Mouse (Mus musculus) ES-Bruce4 (cell line): ENCODE measurements around the gene Rrp1b. TPM values are rescaled to one million over a fixed set of nuclear protein-coding genes. Genes with fewer than 3 reads are reported as not detected.
"Not testable (repeated sequence)": the region's sequence is repeated elsewhere in the genome, so short reads cannot be mapped to it uniquely, and the experiment has no call there.

Source experiments
- H3K27ac ChIP-seq: 2 replicates; pipeline ENCODE4 v1.5.1; 2012; ENCODE audit warnings: low read length, inconsistent platforms; ENCODE audit not compliant: insufficient read depth
- H3K27me3 ChIP-seq: 2 replicates; pipeline ENCODE4 v1.6.1; 2012; ENCODE audit warnings: mild to moderate bottlenecking, low read length, inconsistent platforms; ENCODE audit not compliant: control insufficient read depth, poor library complexity, insufficient read depth, severe bottlenecking
- H3K36me3 ChIP-seq: 2 replicates; pipeline ENCODE4 v1.6.1; 2012; ENCODE audit warnings: inconsistent platforms, mild to moderate bottlenecking, low read length, moderate library complexity; ENCODE audit not compliant: control insufficient read depth, poor library complexity, insufficient read depth, severe bottlenecking
- H3K4me1 ChIP-seq: one replicate; pipeline ENCODE4 v1.8.1; 2011; ENCODE audit warnings: low read length; ENCODE audit not compliant: control insufficient read depth, insufficient read depth
- H3K4me3 ChIP-seq: 2 replicates; pipeline ENCODE4 v1.5.1; 2011; ENCODE audit warnings: low read depth, mild to moderate bottlenecking, low read length
- H3K9ac ChIP-seq: 2 replicates; pipeline ENCODE4 v1.6.1; 2012; ENCODE audit warnings: low read depth, mild to moderate bottlenecking, inconsistent platforms; ENCODE audit not compliant: poor library complexity, severe bottlenecking
- H3K9me3 ChIP-seq: replicated peaks from 2 replicates; pipeline ENCODE4 v1.6.1; 2012; ENCODE audit warnings: mild to moderate bottlenecking, low read length, inconsistent platforms; ENCODE audit not compliant: control insufficient read depth, poor library complexity, insufficient read depth, severe bottlenecking
- CTCF ChIP-seq: IDR thresholded peaks from one replicate; pipeline ENCODE4 v1.8.1; 2011; ENCODE audit warnings: low read depth, low read length
- EP300 ChIP-seq: IDR thresholded peaks from 2 replicates; pipeline ENCODE4 v1.6.1; 2011; ENCODE audit warnings: low read depth, low read length; ENCODE audit not compliant: insufficient read depth
- POLR2A ChIP-seq: IDR thresholded peaks from one replicate; pipeline ENCODE4 v1.8.1; 2011; ENCODE audit warnings: low read length; ENCODE audit not compliant: insufficient read depth
- polyA plus RNA-seq: library from polyadenylated mRNA; stranded (reverse); fragments of >200 nt; gene quantifications from 2 replicates; pipeline ENCODE4 v1.2.4, GENCODE M21; 2011; ENCODE audit warnings: low read depth; ENCODE audit not compliant: missing spikeins, insufficient read depth, insufficient read length

Gene Rrp1b
- polyA plus RNA-seq, 1 experiment, result 111 TPM

DNA sequence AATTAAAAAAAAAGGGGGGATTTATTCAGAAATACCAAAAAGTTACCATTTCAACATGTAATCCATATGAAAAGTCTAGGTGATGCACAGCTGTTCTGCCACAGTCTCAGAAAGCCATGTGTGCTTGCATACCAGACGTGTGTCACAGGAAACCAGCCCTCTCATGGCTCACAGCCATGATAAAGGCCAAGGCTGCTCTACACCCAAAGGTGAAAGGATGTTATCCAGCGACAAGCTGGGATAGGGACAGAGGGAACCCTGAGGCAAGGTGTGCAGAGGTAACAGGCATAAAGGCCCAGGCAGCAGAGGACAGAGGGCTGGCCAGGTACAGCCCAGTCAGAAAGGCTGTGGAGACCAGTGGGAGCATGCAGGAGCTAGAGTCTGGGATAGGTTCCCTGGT, 27.8 kb downstream of the Rrp1b start:
- no peak overlapping the region for H3K27ac ChIP-seq
- peaks cover 30% of the 10 kb centered on the region for H3K36me3 ChIP-seq
- no peak overlapping the region for H3K4me3 ChIP-seq
- H3K9ac ChIP-seq, result no peak overlapping the region
- H3K4me1 ChIP-seq, result no peaks in the 10 kb centered on the region
- no peaks in the 10 kb centered on the region for H3K27me3 ChIP-seq
- no peaks in the 10 kb centered on the region for H3K9me3 ChIP-seq
- no peak for TF ChIP-seq POLR2A

DNA sequence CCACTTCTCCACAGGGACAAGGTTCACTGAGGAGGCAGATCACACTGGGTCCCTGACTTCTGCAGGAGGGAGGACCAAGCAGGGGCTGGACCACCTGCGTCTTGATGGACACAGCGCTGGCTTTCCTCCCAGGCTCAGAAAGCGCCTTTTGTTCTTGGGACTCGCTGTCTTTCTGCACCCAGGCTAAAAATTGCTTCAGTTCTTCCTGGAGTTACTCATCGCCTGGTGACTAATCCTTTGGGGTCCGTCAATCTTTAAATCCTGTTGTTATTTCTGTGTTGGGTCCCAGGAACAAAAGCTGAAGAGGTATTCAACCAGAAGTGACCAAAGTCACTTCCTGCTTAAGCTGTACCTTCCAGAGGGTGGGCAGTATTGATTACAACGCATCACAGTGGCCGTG, 28.9 kb downstream of the Rrp1b start:
- H3K36me3 ChIP-seq, result peaks cover 19% of the 10 kb centered on the region
- H3K9ac ChIP-seq, H3K27me3 ChIP-seq, H3K4me1 ChIP-seq, H3K27ac ChIP-seq, H3K9me3 ChIP-seq, H3K4me3 ChIP-seq: not testable (repeated sequence)

DNA sequence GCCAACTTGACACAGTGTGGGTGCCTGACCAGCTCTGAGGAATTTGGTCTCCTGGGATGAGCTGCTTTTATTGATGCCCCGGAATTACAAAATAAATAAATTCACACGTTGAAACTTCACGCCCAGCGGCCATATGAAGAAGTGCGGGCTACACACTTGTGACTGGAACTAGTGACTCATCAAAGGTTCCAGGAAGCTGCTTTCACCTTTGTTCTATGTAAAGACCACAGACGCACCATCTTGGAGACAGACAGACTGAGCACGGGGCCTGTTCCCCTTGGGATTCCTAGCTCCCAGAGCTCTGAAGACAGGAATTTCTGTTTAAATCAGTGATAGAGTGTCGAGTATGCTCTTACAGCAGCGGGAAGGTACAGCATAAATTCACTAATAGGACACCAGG, 31.6 kb downstream of the Rrp1b start:
- Histone ChIP-seq H3K27me3 (no peaks in the 10 kb centered on the region), H3K4me3 (no peak overlapping the region), H3K9ac (no peak overlapping the region), H3K27ac (no peak overlapping the region), H3K4me1 (no peaks in the 10 kb centered on the region), H3K36me3 (no peaks in the 10 kb centered on the region), H3K9me3 (no peaks in the 10 kb centered on the region)
- TF ChIP-seq EP300, result no peak
- no peak for TF ChIP-seq CTCF
- TF ChIP-seq POLR2A, result no peak

DNA sequence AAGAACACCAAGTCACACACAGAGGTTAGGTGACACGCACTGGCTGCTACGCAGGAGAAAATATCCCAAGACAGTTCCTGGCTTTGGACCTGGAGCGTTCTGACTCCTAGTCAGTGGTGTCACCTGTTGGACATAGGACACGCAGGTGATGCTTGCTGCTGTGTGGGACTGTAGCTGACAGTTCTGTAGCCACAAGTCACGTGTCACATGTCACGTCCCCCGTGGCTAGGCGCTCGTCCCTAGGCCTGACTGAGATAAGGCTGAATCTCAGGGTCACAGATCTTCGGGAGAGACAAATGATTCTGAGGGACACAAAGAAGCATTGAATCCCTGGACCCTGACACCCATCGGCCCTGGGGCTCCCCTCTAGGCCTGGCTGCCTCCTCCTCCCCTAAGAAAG, 32.5 kb downstream of the Rrp1b start:
- no peak for TF ChIP-seq CTCF
- no peak for TF ChIP-seq POLR2A
- TF ChIP-seq EP300, result no peak
- Histone ChIP-seq H3K36me3 (no peaks in the 10 kb centered on the region), H3K9ac (no peak overlapping the region), H3K27ac (no peak overlapping the region), H3K4me3 (no peak overlapping the region), H3K27me3 (no peaks in the 10 kb centered on the region), H3K4me1 (no peaks in the 10 kb centered on the region), H3K9me3 (no peaks in the 10 kb centered on the region)

DNA sequence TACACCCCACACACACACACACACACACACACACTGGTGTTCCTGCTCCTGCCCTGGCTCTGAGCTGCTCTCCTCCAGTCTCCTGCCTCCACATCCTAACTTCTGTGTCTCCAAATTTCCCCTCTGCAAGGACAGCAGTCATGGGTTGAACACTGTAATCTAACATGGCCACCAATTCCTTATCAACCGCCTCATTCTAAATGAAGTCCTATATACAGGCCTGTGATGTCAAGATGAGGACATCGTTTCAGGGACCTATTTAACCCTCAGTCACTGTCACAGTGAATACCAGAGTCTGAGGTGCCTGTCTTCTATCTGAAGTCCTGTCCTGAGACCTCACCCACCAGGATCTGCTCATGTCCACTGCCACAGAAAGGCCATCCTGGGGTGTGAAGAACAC, 32.9 kb downstream of the Rrp1b start:
- Histone ChIP-seq H3K4me3 (no peak overlapping the region), H3K36me3 (no peaks in the 10 kb centered on the region), H3K9ac (no peak overlapping the region), H3K9me3 (no peaks in the 10 kb centered on the region), H3K27me3 (no peaks in the 10 kb centered on the region), H3K27ac (no peak overlapping the region), H3K4me1 (peaks cover 2% of the 10 kb centered on the region)
- TF ChIP-seq EP300 (no peak), POLR2A (no peak), CTCF (no peak)

DNA sequence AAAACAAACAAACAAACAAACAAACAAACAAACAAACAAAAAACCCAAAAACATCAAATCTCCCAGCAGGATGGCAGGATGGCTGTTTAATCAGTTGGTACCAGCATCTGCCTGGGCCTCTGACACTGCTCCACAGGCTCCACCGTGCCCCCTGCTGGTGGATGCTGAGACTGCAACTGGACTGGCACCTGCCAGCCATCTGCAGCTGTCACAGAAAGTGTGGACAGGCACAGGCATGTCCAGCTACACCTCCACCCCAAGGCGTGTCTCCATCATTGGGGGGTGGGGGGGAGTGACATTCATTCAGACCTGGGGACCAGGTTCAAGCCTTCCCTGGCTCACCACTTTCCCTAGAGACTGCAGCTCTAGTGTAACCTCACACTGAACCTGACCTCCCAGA, 37.5 kb downstream of the Rrp1b start:
- Histone ChIP-seq H3K36me3 (no peaks in the 10 kb centered on the region), H3K4me1 (peaks cover 2% of the 10 kb centered on the region), H3K27me3 (no peaks in the 10 kb centered on the region), H3K4me3 (no peak overlapping the region), H3K27ac (no peak overlapping the region), H3K9me3 (no peaks in the 10 kb centered on the region), H3K9ac (no peak overlapping the region)
- TF ChIP-seq POLR2A (no peak), EP300 (peak; percentile 81; the same call in 1 of the 2 replicates), CTCF (peak; percentile 98)

DNA sequence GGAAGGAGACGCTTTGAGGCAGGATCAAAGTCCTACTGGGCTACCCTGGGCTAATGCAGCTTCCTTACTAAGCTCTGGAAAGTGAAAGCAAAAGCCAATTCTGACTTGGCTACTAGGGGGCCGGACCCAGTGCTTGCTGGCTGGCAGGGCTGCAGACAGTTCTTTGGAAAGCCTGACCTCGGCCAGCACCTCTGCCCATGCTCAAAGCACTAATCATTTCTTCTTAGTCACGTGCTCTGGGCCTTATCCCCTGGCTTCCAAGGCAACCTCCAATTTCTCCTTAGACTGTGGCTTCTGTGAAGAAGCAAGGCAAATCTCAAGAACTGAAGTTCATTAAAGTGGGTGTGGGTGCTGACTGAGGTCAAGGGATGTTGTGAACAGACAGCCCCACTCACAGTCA, 38.8 kb downstream of the Rrp1b start:
- Histone ChIP-seq H3K9ac (no peak overlapping the region), H3K27ac (no peak overlapping the region), H3K36me3 (no peaks in the 10 kb centered on the region), H3K27me3 (no peaks in the 10 kb centered on the region), H3K9me3 (no peaks in the 10 kb centered on the region), H3K4me1 (peaks cover 2% of the 10 kb centered on the region), H3K4me3 (no peak overlapping the region)
- TF ChIP-seq EP300, result no peak
- TF ChIP-seq POLR2A, result no peak
- no peak for TF ChIP-seq CTCF
